In the genomic region with DNA sequence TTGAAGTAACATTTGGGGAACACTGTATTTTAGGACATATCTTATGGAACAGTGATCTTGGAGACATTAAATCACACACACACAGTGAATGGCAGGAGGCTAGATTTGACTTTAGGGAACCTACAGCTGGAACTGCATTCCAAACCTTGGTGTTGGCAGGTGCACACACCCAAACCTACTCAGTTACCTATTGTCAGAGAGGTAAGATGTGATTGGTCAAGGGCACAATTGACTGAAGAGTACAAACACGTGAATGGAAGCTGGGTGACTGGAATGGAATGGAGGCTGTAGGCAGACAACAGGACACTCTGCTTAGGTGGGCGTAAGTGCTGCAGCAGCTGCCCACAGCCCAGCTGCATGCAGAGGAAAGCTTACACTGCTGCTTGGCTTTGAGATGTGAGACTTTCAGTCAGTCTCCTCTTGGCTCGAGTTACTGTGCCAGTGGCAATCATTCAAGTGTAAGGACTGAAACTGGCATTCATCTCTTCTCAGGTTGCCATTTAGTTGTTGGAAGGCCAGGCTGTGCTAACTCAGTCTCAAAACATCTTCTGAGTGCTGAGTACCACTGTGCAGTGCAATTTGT, we compare ENCODE assay signal across 16 mouse cellular contexts.
DNase-seq lines count a peak whose midpoint lies in the region; ATAC-seq and TF ChIP-seq lines count a peak whose summit lies in the region.
"Had no signal": no experiment of that assay in that cellular context is flagged by ENCODE, and none has a peak within 500 bp of the region (broad histone marks: within the 10 kb centered on the region; RNA-seq: fewer than 3 reads in every experiment).

No protein-coding gene starts in this region.

- no peak for TF ChIP-seq CTCF in gastrocnemius, adult 2 months (IDR thresholded peaks at IDR 0.05)

- H3K4me3 ChIP-seq in gastrocnemius, adult 2 months: no peak overlapping the region
- no peak overlapping the region for H3K4me3 ChIP-seq in liver, embryonic 12.5 days
- no peak overlapping the region for H3K4me3 ChIP-seq in midbrain, embryonic 13.5 days (replicated peaks)
- H3K4me3 ChIP-seq: forebrain, embryonic 13.5 days; hindbrain, embryonic 10.5 days had no signal

- H3K27ac ChIP-seq in gastrocnemius, adult 2 months: no peak overlapping the region
- no peak overlapping the region for H3K27ac ChIP-seq in liver, embryonic 12.5 days
- H3K27ac ChIP-seq in midbrain, embryonic 13.5 days: no peak overlapping the region
- H3K27ac ChIP-seq: forebrain, embryonic 13.5 days; hindbrain, embryonic 10.5 days had no signal

- no peak overlapping the region for H3K4me2 ChIP-seq in liver, embryonic 12.5 days
- no peak overlapping the region for H3K4me2 ChIP-seq in midbrain, embryonic 13.5 days (replicated peaks)
- H3K4me2 ChIP-seq: forebrain, embryonic 13.5 days had no signal

- intact Hi-C loops in gastrocnemius, adult 2 months (cut with DNase I): no loop called here

- no peaks in the 10 kb centered on the region for H3K9me3 ChIP-seq in liver, embryonic 12.5 days (replicated peaks)
- H3K9me3 ChIP-seq in midbrain, embryonic 13.5 days: no peaks in the 10 kb centered on the region
- H3K9me3 ChIP-seq: forebrain, embryonic 13.5 days; hindbrain, embryonic 10.5 days had no signal

- 36% methylated on average over 3 of the region's 3 CpGs for WGBS in liver, embryonic 12.5 days (ENCODE audit: insufficient replicate concordance)
- 68% methylated on average over 3 of the region's 3 CpGs for WGBS in midbrain, embryonic 13.5 days

- no peaks in the 10 kb centered on the region for H3K27me3 ChIP-seq in liver, embryonic 12.5 days (replicated peaks)
- no peaks in the 10 kb centered on the region for H3K27me3 ChIP-seq in midbrain, embryonic 13.5 days
- H3K27me3 ChIP-seq: forebrain, embryonic 13.5 days had no signal

- no peak for ATAC-seq in liver, embryonic 12.5 days
- ATAC-seq in midbrain, embryonic 13.5 days: no peak
- ATAC-seq: forebrain, embryonic 13.5 days had no signal

- no peak overlapping the region for H3K9ac ChIP-seq in liver, embryonic 12.5 days
- H3K9ac ChIP-seq in midbrain, embryonic 13.5 days (replicated peaks): no peak overlapping the region
- H3K9ac ChIP-seq: forebrain, embryonic 13.5 days had no signal

- no peaks in the 10 kb centered on the region for H3K4me1 ChIP-seq in liver, embryonic 12.5 days
- H3K4me1 ChIP-seq in midbrain, embryonic 13.5 days (replicated peaks): 0 out of 2 replicates have a peak, but pooled peaks cover 4% of the 10 kb centered on the region
- H3K4me1 ChIP-seq: forebrain, embryonic 13.5 days; hindbrain, embryonic 10.5 days had no signal

- H3K36me3 ChIP-seq in liver, embryonic 12.5 days: no peaks in the 10 kb centered on the region
- no peaks in the 10 kb centered on the region for H3K36me3 ChIP-seq in midbrain, embryonic 13.5 days
- H3K36me3 ChIP-seq: hindbrain, embryonic 10.5 days had no signal

- peak; percentile 52 for DNase-seq in gastrocnemius, adult 2 months
- DNase-seq in gastrocnemius, postnatal 10 days: no peak
- peak; percentile 42 to 53 for DNase-seq in right cerebral cortex, postnatal 10 days (ENCODE audit: low spot score in 2 of 2)
- no peak for DNase-seq in right cerebral cortex, postnatal 14 days
- DNase-seq in left cerebral cortex, adult 11 months (ENCODE audit: low spot score): peak; percentile 28
- DNase-seq in layer of hippocampus, postnatal 25 days (ENCODE audit: extremely low spot score in 1 of 2, low spot score in 1 of 2): no peak
- DNase-seq: adrenal gland, postnatal 25 days; embryo, embryonic 11 days; kidney, postnatal 36 days; lung, postnatal 10 days; midbrain, embryonic 14.5 days; thymus, adult 18-20 months had no signal

Comparison
In these comparisons a context has a peak if more than half of its experiments do, and no peak if none do; other contexts are left out.
1. DNase-seq: peak in gastrocnemius, adult 2 months (single experiment), right cerebral cortex, postnatal 10 days (2 of 2) and left cerebral cortex, adult 11 months (single experiment); none in gastrocnemius, postnatal 10 days (single experiment), right cerebral cortex, postnatal 14 days (single experiment) and layer of hippocampus, postnatal 25 days (0 of 2).